Mouse (Mus musculus): Measurements from ENCODE around the gene Dmc1.

The Dmc1 gene

GRCm38 (mm10) chr15:79516171-79517096 lies 88.5 kb downstream of the Dmc1 start, which contains the start of gene Kdelr3:
TSS of gene Kdelr3 (plus strand) at chr15:79516411.
- peak; percentile 98 for DNase-seq (ENCODE audit: extremely low read depth, insufficient read length, low spot score)

GRCm38 (mm10) chr15:79513940-79514339 lies 91.0 kb downstream of the Dmc1 start:
- DNase-seq (ENCODE audit: extremely low read depth, insufficient read length, low spot score), result peak; percentile 42

DNA sequence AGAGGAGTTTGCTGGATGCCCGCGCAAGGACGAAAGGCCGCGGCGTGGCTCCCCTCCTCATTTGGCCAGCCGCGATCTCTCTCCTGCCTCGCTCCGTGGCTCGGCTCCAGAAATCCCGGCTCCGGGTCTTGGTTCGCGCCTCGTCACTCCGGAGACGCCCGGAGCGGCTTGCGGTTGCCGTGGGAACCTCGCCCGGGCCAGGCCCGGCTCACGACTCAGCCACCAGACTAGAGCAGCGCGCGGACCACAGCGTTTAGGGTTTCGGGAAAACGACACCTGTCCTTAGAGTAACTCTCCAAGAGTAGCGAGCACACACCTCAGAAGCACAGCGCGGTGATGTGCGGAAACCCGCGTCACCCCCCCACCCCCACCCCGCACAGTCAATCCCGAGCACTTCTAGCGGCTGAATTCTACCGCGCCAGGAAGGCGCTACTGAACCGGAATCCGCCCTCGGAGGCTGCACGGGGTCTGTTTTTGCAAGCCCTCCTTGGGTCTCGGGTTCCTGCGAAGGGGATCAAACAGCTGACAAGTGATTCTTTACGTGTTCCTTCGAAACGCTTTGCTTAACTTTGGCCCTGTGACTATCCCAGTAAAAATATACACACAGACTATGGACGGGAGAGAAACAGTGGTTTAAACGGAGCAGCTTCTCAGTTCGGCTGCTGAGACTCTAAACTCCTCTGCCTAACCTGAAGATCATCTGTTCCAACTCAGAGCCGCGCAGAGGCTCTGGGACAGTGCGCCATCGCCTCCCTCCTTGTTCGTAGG lies 93.2 kb downstream of the Dmc1 start:
- no peak for DNase-seq (ENCODE audit: extremely low read depth, insufficient read length, low spot score)

Data from 3134 (cell line).